Mouse (Mus musculus): Measurements from ENCODE around the gene Runx1. TPM values are rescaled to one million over a fixed set of nuclear protein-coding genes. Genes with fewer than 3 reads are reported as not detected.

Runx1 gene
- polyA plus RNA-seq, 1 experiment, result not detected

DNA sequence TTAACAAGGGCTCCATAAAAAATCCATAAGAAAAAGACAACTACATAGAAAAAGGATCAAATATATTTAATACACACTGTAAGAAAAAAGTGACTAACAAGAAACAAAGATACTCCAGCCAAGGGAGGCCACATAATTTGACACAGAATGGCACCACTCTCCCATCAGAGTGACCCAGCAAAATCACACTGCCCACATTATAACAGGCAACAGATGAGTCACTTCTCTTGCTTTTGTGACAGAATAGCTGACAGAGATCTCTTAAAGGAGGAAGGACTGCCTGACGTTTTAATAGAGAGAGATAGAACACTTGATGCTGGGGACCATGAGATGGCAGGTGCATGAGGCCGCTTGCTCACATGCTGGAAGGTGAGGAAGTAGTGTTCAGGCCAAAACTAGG lies 35.6 kb upstream of the Runx1 start:
- 86% methylated on average over 2 of the region's 2 CpGs for WGBS
- no peak overlapping the region for H3K4me3 ChIP-seq (ENCODE audit: insufficient read depth, low read depth, low read length)
- H3K27ac ChIP-seq (ENCODE audit: insufficient read depth, low read depth, low read length), result no peak overlapping the region
- no peak for TF ChIP-seq POLR2A (IDR thresholded peaks at IDR 0.05; ENCODE audit: insufficient read depth, low read depth, low read length)
- no peak for TF ChIP-seq CTCF (IDR thresholded peaks at IDR 0.05; ENCODE audit: insufficient read depth, low read depth, low read length)
- no peaks in the 10 kb centered on the region for H3K4me1 ChIP-seq (ENCODE audit: control insufficient read depth, insufficient read depth, low read length)

DNA sequence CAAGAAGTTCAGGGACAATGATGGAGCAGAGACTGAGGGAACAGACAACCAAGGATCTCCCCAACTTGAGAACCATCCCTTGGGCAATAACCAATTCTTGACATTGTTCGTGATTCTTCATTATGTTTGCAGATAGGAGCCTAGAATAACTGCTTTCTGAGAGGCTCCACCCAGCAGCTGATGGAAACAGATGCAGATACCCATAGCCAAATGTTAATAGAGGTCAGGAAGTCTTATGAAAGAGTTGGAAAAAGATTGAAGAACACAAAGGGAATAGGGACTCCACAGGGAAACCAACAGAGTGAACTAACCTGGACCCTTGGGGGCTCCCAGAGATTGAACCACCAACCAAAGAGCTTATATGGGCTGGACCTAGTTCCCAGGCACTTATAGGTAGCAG lies 34.7 kb upstream of the Runx1 start:
- no peak for TF ChIP-seq POLR2A (IDR thresholded peaks at IDR 0.05; ENCODE audit: insufficient read depth, low read depth, low read length)
- TF ChIP-seq CTCF (IDR thresholded peaks at IDR 0.05; ENCODE audit: insufficient read depth, low read depth, low read length), result no peak
- no peak overlapping the region for H3K27ac ChIP-seq (ENCODE audit: insufficient read depth, low read depth, low read length)
- H3K4me1 ChIP-seq (ENCODE audit: control insufficient read depth, insufficient read depth, low read length), result no peaks in the 10 kb centered on the region
- H3K4me3 ChIP-seq (ENCODE audit: insufficient read depth, low read depth, low read length), result no peak overlapping the region
- WGBS, result 91% methylated on average over 1 of the region's 1 CpGs

GRCm38 (mm10) chr16:92856779-92857178 lies 30.8 kb upstream of the Runx1 start:
- Histone ChIP-seq H3K4me1 (ENCODE audit: control insufficient read depth, insufficient read depth, low read length) (no peaks in the 10 kb centered on the region), H3K27ac (ENCODE audit: insufficient read depth, low read depth, low read length) (no peak overlapping the region), H3K4me3 (ENCODE audit: insufficient read depth, low read depth, low read length) (no peak overlapping the region)
- TF ChIP-seq POLR2A (IDR thresholded peaks at IDR 0.05; ENCODE audit: insufficient read depth, low read depth, low read length), result no peak
- TF ChIP-seq CTCF (IDR thresholded peaks at IDR 0.05; ENCODE audit: insufficient read depth, low read depth, low read length), result no peak
- WGBS, result 93% methylated on average over 3 of the region's 3 CpGs

- WGBS, result 93% methylated on average over 6 of the region's 6 CpGs
- no peak overlapping the region for H3K4me3 ChIP-seq (ENCODE audit: insufficient read depth, low read depth, low read length)
Measured at GRCm38 (mm10) chr16:92852276-92852675, 26.3 kb upstream of the Runx1 start.

GRCm38 (mm10) chr16:92850416-92850815 lies 24.5 kb upstream of the Runx1 start:
- peaks cover 5% of the 10 kb centered on the region; the same call in 1 of the 2 replicates for H3K4me1 ChIP-seq (ENCODE audit: control insufficient read depth, insufficient read depth, low read length)
- 62% methylated on average over 3 of the region's 3 CpGs for WGBS
- H3K4me3 ChIP-seq (ENCODE audit: insufficient read depth, low read depth, low read length), result no peak overlapping the region
- TF ChIP-seq CTCF (IDR thresholded peaks at IDR 0.05; ENCODE audit: insufficient read depth, low read depth, low read length) (no peak), POLR2A (IDR thresholded peaks at IDR 0.05; ENCODE audit: insufficient read depth, low read depth, low read length) (no peak)
- H3K27ac ChIP-seq (ENCODE audit: insufficient read depth, low read depth, low read length), result no peak overlapping the region

More at GRCm38 (mm10) chr16:92852276-92852675, 26.3 kb upstream of the Runx1 start:
- Histone ChIP-seq H3K4me1 (ENCODE audit: control insufficient read depth, insufficient read depth, low read length) (no peaks in the 10 kb centered on the region), H3K27ac (ENCODE audit: insufficient read depth, low read depth, low read length) (no peak overlapping the region)
- TF ChIP-seq POLR2A (IDR thresholded peaks at IDR 0.05; ENCODE audit: insufficient read depth, low read depth, low read length) (no peak), CTCF (IDR thresholded peaks at IDR 0.05; ENCODE audit: insufficient read depth, low read depth, low read length) (no peak)

DNA sequence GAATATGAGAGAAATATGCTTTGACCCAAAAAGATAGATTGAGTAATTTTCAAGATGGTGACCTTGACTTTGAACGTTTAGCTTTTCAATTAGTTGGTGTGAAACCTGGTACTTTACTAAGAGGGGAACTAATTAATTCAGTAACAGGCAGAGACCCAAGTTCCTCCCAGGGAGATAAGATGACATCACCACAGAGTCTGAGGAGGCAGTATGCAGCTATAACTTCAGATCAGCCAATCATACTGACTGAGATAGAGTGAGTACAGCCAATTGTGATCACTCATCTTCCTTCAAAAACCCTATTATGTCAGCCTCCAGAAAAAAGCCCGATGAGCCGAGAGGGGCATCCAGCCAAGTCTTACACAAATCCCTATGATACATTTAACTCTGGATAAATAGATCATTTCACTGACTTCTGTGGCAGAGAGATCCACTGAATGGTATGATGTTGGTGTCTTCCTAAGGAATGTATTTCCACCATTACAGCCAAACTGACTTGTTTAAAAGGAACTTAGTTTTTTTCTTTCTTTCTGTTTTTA lies 21.9 kb upstream of the Runx1 start:
- peaks cover 5% of the 10 kb centered on the region; the same call in 1 of the 2 replicates for H3K4me1 ChIP-seq (ENCODE audit: control insufficient read depth, insufficient read depth, low read length)
- 51% methylated on average over 3 of the region's 3 CpGs for WGBS
- no peak for TF ChIP-seq POLR2A (IDR thresholded peaks at IDR 0.05; ENCODE audit: insufficient read depth, low read depth, low read length)
- TF ChIP-seq CTCF (IDR thresholded peaks at IDR 0.05; ENCODE audit: insufficient read depth, low read depth, low read length), result no peak

GRCm38 (mm10) chr16:92845244-92846225 lies 19.6 kb upstream of the Runx1 start:
- no peak overlapping the region for H3K4me3 ChIP-seq (ENCODE audit: insufficient read depth, low read depth, low read length)
- no peak overlapping the region for H3K27ac ChIP-seq (ENCODE audit: insufficient read depth, low read depth, low read length)
- 47% methylated on average over 26 of the region's 26 CpGs for WGBS
- peaks cover 5% of the 10 kb centered on the region; the same call in 1 of the 2 replicates for H3K4me1 ChIP-seq (ENCODE audit: control insufficient read depth, insufficient read depth, low read length)
- no peak for TF ChIP-seq CTCF (IDR thresholded peaks at IDR 0.05; ENCODE audit: insufficient read depth, low read depth, low read length)
- no peak for TF ChIP-seq POLR2A (IDR thresholded peaks at IDR 0.05; ENCODE audit: insufficient read depth, low read depth, low read length)

More for the DNA sequence above, 21.9 kb upstream of the Runx1 start:
- Histone ChIP-seq H3K27ac (ENCODE audit: insufficient read depth, low read depth, low read length) (no peak overlapping the region), H3K4me3 (ENCODE audit: insufficient read depth, low read depth, low read length) (no peak overlapping the region)

GRCm38 (mm10) chr16:92838709-92839108 lies 12.8 kb upstream of the Runx1 start:
- Histone ChIP-seq H3K4me3 (ENCODE audit: insufficient read depth, low read depth, low read length) (no peak overlapping the region), H3K27ac (ENCODE audit: insufficient read depth, low read depth, low read length) (no peak overlapping the region), H3K4me1 (ENCODE audit: control insufficient read depth, insufficient read depth, low read length) (no peaks in the 10 kb centered on the region)
- no peak for TF ChIP-seq POLR2A (IDR thresholded peaks at IDR 0.05; ENCODE audit: insufficient read depth, low read depth, low read length)

GRCm38 (mm10) chr16:92831341-92831740 lies 5.4 kb upstream of the Runx1 start:
- no peak overlapping the region for H3K27ac ChIP-seq (ENCODE audit: insufficient read depth, low read depth, low read length)
- WGBS, result 91% methylated on average over 2 of the region's 2 CpGs
- no peak overlapping the region for H3K4me3 ChIP-seq (ENCODE audit: insufficient read depth, low read depth, low read length)
- peaks cover 5% of the 10 kb centered on the region; the same call in 1 of the 2 replicates for H3K4me1 ChIP-seq (ENCODE audit: control insufficient read depth, insufficient read depth, low read length)
- TF ChIP-seq CTCF (IDR thresholded peaks at IDR 0.05; ENCODE audit: insufficient read depth, low read depth, low read length) (no peak), POLR2A (IDR thresholded peaks at IDR 0.05; ENCODE audit: insufficient read depth, low read depth, low read length) (no peak)

Measured in olfactory bulb, adult 2 months (tissue).